Mouse (Mus musculus): Measurements from ENCODE around the gene Skap1.

Skap1 gene

GRCm38 (mm10) chr11:96572515-96572914, 108.1 kb downstream of the Skap1 start:
- DNase-seq, result no peak

GRCm38 (mm10) chr11:96576491-96577427, 112.4 kb downstream of the Skap1 start:
- DNase-seq, result no peak

GRCm38 (mm10) chr11:96578551-96579283, 114.3 kb downstream of the Skap1 start:
- no peak for DNase-seq

GRCm38 (mm10) chr11:96581604-96582384, 117.4 kb downstream of the Skap1 start:
- no peak for DNase-seq

DNA sequence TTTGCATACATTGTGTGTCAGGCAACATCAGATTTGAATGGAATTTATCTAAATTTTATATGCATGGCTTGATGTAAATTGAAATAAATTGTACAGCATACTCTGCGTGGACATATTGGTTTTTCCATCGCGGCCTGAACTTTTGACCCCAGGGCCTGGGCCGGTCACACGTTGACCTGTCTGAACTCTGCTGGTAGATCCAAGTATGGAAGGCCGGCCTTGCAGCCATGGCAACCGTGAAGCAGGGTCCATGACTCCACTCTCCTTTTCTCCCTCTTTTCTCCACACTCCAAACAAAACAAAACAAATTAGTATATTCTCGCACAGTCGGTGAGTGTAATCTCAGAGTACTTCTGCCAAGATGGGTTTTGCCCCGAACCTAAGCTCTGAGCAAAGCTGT, 118.2 kb downstream of the Skap1 start:
- DNase-seq, result no peak

DNA sequence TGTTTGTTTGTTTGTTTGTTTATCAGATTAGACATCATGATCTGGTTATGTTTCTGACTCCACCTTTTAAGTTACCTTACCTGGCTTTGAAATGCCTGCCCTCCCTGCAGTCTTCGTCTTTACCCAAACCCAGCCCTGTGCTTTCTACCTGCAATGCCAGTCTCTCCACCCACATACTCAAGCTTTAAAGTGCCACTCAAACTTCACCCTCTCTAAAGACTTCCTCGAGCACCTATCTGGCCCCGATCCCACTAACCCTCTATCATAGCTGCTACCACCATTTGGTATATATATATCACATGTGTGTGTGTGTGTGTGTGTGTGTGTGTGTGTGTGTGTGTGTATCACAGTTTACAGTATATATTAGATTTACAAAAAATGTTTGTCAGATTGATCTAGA, 125.4 kb downstream of the Skap1 start:
- DNase-seq, result no peak

DNA sequence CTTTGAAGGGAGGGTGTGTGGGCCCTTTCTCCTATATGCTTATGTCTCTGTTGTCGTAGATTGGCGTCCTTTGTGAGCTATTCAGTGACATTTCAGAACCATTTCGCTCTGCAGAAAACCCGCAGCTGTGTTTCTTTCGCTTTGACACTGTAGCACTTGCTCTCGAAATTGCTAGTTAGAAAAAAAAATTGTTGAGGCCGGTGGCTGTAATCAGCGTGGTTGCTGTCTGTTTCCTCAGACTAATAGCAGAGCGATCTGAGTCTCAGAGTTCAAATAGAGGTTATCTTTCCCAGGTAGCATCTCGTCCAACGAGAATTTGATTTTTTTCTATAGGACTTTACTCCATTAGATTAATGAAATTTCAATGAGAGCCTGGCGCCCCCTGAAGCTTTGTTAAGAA, 131.5 kb downstream of the Skap1 start:
- no peak for DNase-seq

- no peak for DNase-seq
Observed at GRCm38 (mm10) chr11:96596301-96596700, 131.9 kb downstream of the Skap1 start.

DNA sequence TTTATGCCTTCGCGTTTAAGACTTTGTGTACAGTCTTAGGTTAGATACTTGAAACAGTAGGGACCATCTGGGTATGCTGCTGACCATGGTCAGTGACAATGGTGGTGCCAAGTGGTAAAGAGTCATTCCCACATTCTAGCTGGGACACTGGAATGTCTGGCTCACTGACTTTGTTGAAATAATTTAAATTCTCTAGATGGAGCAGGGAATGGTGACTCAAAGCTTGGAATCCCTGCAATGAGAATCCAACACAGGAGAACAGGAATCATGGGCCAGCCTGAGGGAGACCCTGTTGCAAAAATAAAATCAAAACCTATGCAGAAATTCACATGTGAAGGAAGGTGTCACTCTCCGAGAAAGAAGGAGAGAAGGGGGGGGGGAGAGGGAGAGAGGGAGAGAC, 138.4 kb downstream of the Skap1 start:
- DNase-seq, result no peak

DNA sequence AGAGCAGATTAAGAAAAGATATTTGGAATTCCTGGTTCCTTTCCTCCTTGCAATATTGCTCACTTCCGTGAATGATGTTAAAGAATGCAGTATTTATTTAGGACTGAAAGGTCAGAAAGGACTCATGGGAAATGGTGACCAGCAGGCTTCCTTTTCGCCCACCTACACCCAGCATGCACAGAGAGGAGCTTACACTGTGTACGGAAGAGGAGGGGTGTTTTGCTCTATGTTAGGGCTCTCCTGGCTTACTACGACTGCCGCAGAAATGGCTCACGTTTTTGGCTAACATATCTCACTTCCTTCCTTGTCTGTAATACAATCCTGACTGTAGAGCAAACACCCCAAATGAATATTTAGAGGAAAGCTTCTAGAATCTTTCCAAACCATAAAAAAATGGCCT, 139.9 kb downstream of the Skap1 start:
- DNase-seq, result no peak

DNA sequence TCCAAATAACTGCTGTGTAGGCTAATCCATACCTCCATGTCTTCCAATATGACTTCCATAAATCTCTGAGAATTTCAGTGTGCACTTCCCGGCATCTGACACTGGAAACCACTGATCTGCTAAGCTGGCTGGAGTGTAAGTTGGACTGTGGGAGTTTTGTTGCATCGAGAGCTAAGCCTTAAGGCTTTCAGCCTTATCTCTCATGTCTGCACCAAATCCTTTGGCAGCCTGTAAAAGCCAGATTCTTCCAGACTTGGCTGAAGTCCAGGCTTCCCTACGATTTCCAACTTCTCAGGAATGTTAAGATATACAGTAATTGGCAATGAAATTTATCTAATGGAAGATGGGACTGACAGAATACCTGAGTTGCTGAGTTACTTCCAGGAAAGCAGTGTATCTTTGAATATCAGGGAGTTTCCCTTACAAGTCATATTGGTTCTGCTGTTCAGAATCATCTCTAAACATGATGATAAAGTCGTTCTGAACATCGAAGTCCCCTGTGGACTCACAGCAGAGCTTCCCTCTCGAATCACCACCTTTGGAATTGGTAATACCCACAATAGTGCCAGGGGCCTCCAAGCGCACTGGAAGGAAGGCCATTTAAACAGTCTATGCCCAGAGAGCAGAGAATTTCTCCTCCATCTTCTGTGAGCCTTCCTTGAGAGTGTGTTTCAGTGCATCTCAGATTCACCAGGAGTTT, 140.5 kb downstream of the Skap1 start:
- DNase-seq, result no peak

DNA sequence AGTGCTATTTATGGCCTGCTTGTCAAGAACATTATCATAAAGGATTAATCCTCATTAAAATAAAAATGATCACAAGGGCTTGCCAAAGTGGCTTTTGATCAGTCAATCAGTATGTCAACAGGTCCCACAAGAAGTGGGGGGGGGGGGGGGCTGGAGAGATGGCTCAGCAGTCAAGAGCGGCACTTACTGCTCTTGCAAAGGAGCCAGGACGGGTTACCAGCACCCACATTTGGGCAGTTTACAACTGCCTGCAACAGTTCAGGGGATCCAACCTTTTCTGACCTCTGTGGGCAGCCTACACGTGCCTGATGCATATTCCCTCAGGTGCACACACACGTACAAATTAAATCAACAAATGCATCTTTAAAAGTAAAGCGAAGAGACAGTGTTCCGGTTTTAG, 141.1 kb downstream of the Skap1 start:
- no peak for DNase-seq

- no peak for DNase-seq
Observed at GRCm38 (mm10) chr11:96612596-96612995, 148.2 kb downstream of the Skap1 start.

DNA sequence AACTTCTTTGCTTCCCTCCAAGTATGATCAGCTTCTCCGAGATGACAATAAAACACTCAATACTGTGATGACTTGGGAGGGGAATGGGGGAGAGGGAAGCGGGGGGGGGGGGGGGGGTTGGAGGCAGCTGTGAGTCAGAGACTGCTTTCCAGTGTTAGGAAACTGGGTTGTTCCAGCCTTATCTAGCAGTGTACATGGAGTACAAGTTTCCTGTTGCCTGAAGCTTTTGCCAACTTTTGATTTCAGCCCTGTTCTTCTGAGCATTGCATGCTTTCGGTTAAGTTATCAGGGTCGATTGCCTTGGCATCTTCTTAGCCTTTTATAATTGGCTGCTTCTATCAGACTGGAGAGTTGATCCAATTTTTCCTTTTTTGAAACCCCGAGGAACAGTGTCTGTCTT, 152.4 kb downstream of the Skap1 start:
- DNase-seq, result no peak

DNA sequence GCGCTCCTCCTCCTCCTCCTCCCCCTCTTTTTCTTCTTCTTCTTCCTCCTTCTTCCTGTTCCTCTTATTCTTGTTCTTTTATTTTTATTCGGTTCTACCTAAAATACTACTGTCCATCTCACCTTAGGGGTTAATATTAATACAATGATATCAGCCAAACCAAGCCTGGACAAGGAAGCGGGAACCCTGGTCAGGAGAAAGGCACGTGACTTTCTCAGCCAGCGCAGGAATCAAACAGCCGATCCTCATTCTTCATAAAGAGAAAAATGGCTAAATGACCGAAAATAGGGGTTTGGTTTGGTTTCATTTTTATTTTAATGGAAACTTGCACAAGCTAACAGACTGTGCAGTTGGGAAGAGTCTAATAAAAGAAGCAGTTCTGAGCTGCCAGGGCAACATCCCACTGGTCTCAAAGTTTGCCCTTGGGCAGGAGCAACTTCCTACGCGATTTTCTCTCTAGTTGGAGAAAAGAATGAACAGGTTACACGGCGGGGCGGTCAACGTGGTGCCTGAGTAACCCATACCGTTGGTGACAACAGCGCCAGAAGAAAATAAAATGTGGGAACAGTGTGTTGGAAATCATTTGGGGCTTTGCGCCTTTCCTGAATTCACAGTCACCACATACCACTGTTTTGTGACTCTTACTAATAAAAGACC, 154.5 kb downstream of the Skap1 start:
- DNase-seq, result no peak

- DNase-seq, result no peak
Observed at GRCm38 (mm10) chr11:96619576-96619975, 155.2 kb downstream of the Skap1 start.

DNA sequence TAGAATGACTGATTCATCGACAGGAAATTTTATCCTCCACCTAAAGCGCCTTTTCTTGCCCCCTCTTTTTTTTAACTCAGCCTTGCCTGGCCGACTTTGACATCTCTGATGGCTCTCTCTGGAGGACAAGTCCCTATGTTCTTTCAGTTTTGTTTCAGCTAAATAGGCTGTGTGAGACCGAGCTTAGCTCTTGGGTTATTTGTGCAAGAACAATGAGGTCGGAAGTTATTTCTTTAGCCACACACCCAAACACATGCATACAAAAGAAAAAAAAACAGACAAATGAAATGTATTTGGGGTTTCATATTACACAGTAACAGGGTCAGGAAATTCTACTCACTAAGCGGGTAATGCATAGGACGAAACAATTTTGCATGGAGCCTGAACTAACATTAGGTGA, 155.6 kb downstream of the Skap1 start:
- DNase-seq, result no peak

DNA sequence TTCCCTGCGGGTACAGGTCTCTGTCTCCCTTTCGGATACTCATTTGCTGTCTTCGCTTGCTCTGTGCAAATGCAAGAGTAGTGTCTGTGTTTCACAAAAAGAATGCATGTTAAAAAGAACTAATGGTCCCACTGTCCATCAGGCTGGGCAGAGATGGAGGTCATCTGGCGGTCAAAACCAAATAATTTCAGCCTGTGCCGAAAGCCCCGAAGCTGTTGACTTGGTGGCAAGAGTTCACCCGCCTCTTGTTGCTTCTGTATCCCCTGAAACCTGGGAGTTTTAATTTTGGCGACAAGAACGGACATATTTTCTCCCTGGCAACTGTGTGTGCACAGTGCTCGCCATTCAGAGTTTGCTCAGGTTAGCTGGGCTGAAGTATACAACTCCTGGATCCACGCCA, 156.3 kb downstream of the Skap1 start:
- no peak for DNase-seq

GRCm38 (mm10) chr11:96621167-96621566, 156.8 kb downstream of the Skap1 start:
- peak; percentile 16 for DNase-seq

DNA sequence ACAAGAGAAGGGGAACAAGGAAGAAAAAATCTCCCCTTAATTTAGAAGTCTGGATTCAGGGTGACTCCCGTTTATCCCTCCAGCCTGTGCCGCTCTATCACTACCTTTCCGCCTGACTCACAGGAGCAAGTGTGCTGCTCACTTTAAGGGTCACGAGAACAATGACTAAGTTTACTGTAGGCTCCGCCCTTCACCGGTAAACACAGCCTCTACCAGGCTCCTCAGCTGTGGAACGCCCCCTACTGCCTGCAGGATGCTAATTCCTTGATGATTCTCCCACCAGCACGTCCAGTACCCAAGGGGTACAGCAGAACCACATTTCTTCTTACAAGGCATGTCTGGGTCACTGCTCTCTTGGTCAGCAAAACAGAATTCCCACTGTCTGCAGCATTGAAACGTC, 158.4 kb downstream of the Skap1 start:
- DNase-seq, result no peak

- DNase-seq, result no peak
Observed at GRCm38 (mm10) chr11:96624436-96624835, 160.0 kb downstream of the Skap1 start.

GRCm38 (mm10) chr11:96629775-96630174, 165.4 kb downstream of the Skap1 start:
- DNase-seq, result no peak
